Comparison of ENCODE assay signal across 8 mouse cellular contexts in genomic region chrX:20703741-20704290, GRCm38 (mm10). TPM values are rescaled to one million over a fixed set of nuclear protein-coding genes. Genes with fewer than 3 reads are reported as not detected.
DNase-seq lines count a peak whose midpoint lies in the region; ATAC-seq and TF ChIP-seq lines count a peak whose summit lies in the region.

Gene Usp11 (plus strand): TSS chrX:20703906.

- 15% methylated on average over 32 of the region's 32 CpGs for WGBS in heart, embryonic 10.5 days
- 19% methylated on average over 32 of the region's 32 CpGs for WGBS in forebrain, embryonic 13.5 days
- WGBS in hindbrain, postnatal 0 days = 30% methylated on average over 32 of the region's 32 CpGs
- 26% methylated on average over 32 of the region's 32 CpGs for WGBS in midbrain, embryonic 14.5 days

- no peaks in the 10 kb centered on the region for H3K9me3 ChIP-seq in heart, embryonic 10.5 days
- H3K9me3 ChIP-seq in forebrain, embryonic 13.5 days (replicated peaks) = no peaks in the 10 kb centered on the region
- H3K9me3 ChIP-seq in hindbrain, postnatal 0 days (ENCODE audit: low read length) = no peaks in the 10 kb centered on the region
- H3K9me3 ChIP-seq in midbrain, embryonic 14.5 days (ENCODE audit: control insufficient read depth, low read length) = no peaks in the 10 kb centered on the region

- intact Hi-C loops in left cerebral cortex, postnatal 4 days (cut with DNase I) = no loop called here

- peak within 1 kb of the TSS; percentile 89 for H3K27ac ChIP-seq in heart, embryonic 10.5 days
- peak within 1 kb of the TSS; percentile 93 for H3K27ac ChIP-seq in forebrain, embryonic 13.5 days
- H3K27ac ChIP-seq in hindbrain, postnatal 0 days = peak within 1 kb of the TSS; percentile 94
- H3K27ac ChIP-seq in midbrain, embryonic 14.5 days (replicated peaks; ENCODE audit: low read depth, low read length) = peak within 1 kb of the TSS; percentile 85

- peak within 1 kb of the TSS; percentile 65 for H3K4me3 ChIP-seq in heart, embryonic 10.5 days
- H3K4me3 ChIP-seq in forebrain, embryonic 13.5 days = peak within 1 kb of the TSS; percentile 62
- peak within 1 kb of the TSS; percentile 58 for H3K4me3 ChIP-seq in hindbrain, postnatal 0 days (ENCODE audit: low read length)
- peak within 1 kb of the TSS; percentile 62 for H3K4me3 ChIP-seq in midbrain, embryonic 14.5 days (replicated peaks; ENCODE audit: low read depth, low read length)

- H3K27me3 ChIP-seq in heart, embryonic 10.5 days (ENCODE audit: insufficient read depth, poor library complexity, severe bottlenecking) = no peaks in the 10 kb centered on the region
- no peaks in the 10 kb centered on the region for H3K27me3 ChIP-seq in forebrain, embryonic 13.5 days
- H3K27me3 ChIP-seq in hindbrain, postnatal 0 days (ENCODE audit: insufficient read depth, low read length) = no peaks in the 10 kb centered on the region
- no peaks in the 10 kb centered on the region for H3K27me3 ChIP-seq in midbrain, embryonic 14.5 days (ENCODE audit: control insufficient read depth, insufficient read depth, low read length)

- peaks cover 11% of the 10 kb centered on the region for H3K36me3 ChIP-seq in heart, embryonic 10.5 days
- H3K36me3 ChIP-seq in forebrain, embryonic 13.5 days (ENCODE audit: poor library complexity, severe bottlenecking) = peaks cover 10% of the 10 kb centered on the region
- no peaks in the 10 kb centered on the region for H3K36me3 ChIP-seq in hindbrain, postnatal 0 days (ENCODE audit: insufficient read depth, low read length)
- H3K36me3 ChIP-seq in midbrain, embryonic 14.5 days (ENCODE audit: control insufficient read depth, insufficient read depth, low read length) = 0 out of 2 replicates have a peak, but pooled peaks cover 7% of the 10 kb centered on the region

- TF ChIP-seq CTCF in hindbrain, postnatal 0 days (IDR thresholded peaks at IDR 0.05; ENCODE audit: low read depth) = no peak

- peak within 1 kb of the TSS; percentile 52 for H3K4me2 ChIP-seq in forebrain, embryonic 13.5 days
- peak within 1 kb of the TSS; percentile 54 for H3K4me2 ChIP-seq in hindbrain, postnatal 0 days (ENCODE audit: low read depth, low read length)
- peak within 1 kb of the TSS; percentile 51 for H3K4me2 ChIP-seq in midbrain, embryonic 14.5 days (ENCODE audit: low read length)

- peak; percentile 76 for DNase-seq in heart, embryonic 10.5 days (ENCODE audit: low spot score)
- DNase-seq in heart, adult 18-20 months = no peak
- DNase-seq in brain, adult 2 months (ENCODE audit: low read depth, low spot score) = peak; percentile 71
- DNase-seq in hindbrain, postnatal 0 days (ENCODE audit: low spot score) = peak; percentile 83
- DNase-seq in left cerebral cortex, postnatal 4 days = peak; percentile 63
- DNase-seq in midbrain, embryonic 14.5 days = peak; percentile 87
- DNase-seq in telencephalon, adult 2 months (ENCODE audit: low read depth, low spot score) = peak; percentile 33

- H3K4me1 ChIP-seq in heart, embryonic 10.5 days = no peaks in the 10 kb centered on the region
- H3K4me1 ChIP-seq in forebrain, embryonic 13.5 days = no peaks in the 10 kb centered on the region
- H3K4me1 ChIP-seq in hindbrain, postnatal 0 days (ENCODE audit: insufficient read depth, low read length) = no peaks in the 10 kb centered on the region
- H3K4me1 ChIP-seq in midbrain, embryonic 14.5 days (ENCODE audit: control insufficient read depth, insufficient read depth, low read length) = no peaks in the 10 kb centered on the region

- ATAC-seq in forebrain, embryonic 13.5 days = peak; percentile 83
- ATAC-seq in hindbrain, postnatal 0 days = peak; percentile 78
- peak; percentile 83 for ATAC-seq in midbrain, embryonic 14.5 days (ENCODE audit: low FRiP score, low TSS enrichment)

- peak within 1 kb of the TSS; percentile 72 for H3K9ac ChIP-seq in forebrain, embryonic 13.5 days
- H3K9ac ChIP-seq in hindbrain, postnatal 0 days (replicated peaks; ENCODE audit: low read length) = peak within 1 kb of the TSS; percentile 74
- H3K9ac ChIP-seq in midbrain, embryonic 14.5 days (replicated peaks; ENCODE audit: low read length) = peak within 1 kb of the TSS; percentile 64

RNA-seq across cellular contexts. Expression of gene Usp11, which starts in this region (rescaled TPM):
- polyA plus RNA-seq in heart, embryonic 10.5 days (2016; fragmentation: Nextera tagmentation; extraction: Ambion mirVana) = 51.2 and 56.8 TPM in 2 replicates
- total RNA-seq in heart, adult 18-20 months (2021) = 1 to 10 TPM; 4.6 to 7.8 TPM
- 69.6 and 76.4 TPM in 2 replicates for polyA plus RNA-seq in forebrain, embryonic 13.5 days (2015; fragmentation: Nextera tagmentation; extraction: Ambion mirVana)
- 99.0 and 109 TPM in 2 replicates for total RNA-seq in hindbrain, postnatal 0 days (2014; rRNA removed)
- polyA plus RNA-seq in hindbrain, postnatal 0 days (2015; fragmentation: Nextera tagmentation; extraction: Ambion mirVana) = 60.3 and 68.9 TPM in 2 replicates
- 10 to 100 TPM; 68.3 to 68.8 TPM for total RNA-seq in left cerebral cortex, postnatal 4 days (2021)
- polyA plus RNA-seq in midbrain, embryonic 14.5 days (2014; fragmentation: Nextera tagmentation; extraction: Ambion mirVana) = 68.7 and 91.6 TPM in 2 replicates

Comparison
In these comparisons a context has a peak if more than half of its experiments do, and no peak if none do; other contexts are left out.
1. RNA of gene Usp11 (total RNA-seq): 99.0 to 109 TPM in hindbrain, postnatal 0 days and 68.3 to 68.8 TPM in left cerebral cortex, postnatal 4 days; 4.6 to 7.8 TPM in heart, adult 18-20 months; every median in the first group is over 4 times any median in the second.
2. DNase-seq: peak in heart, embryonic 10.5 days (single experiment), brain, adult 2 months (single experiment), hindbrain, postnatal 0 days (single experiment), left cerebral cortex, postnatal 4 days (single experiment), midbrain, embryonic 14.5 days (single experiment) and telencephalon, adult 2 months (single experiment); none in heart, adult 18-20 months (0 of 2).
3. Peak in every context shown above with its lines, with median percentiles within 50 percentile points of each other: H3K27ac ChIP-seq, H3K4me3 ChIP-seq, ATAC-seq, H3K4me2 ChIP-seq and H3K9ac ChIP-seq.